Mouse (Mus musculus) lung, postnatal 0 days (tissue): ENCODE data around the gene Polr3k.

Experiments used
- CTCF ChIP-seq: IDR thresholded peaks from 2 replicates; pipeline ENCODE4 v1.5.1; 2016; ENCODE audit warnings: antibody characterized with exemption, mild to moderate bottlenecking
- EP300 ChIP-seq: IDR thresholded peaks from 2 replicates; pipeline ENCODE4 v1.6.1; 2016; ENCODE audit warnings: antibody characterized with exemption, mild to moderate bottlenecking, control low read depth

GRCm38 (mm10) chr2:181918501-181918900, 54.4 kb downstream of the Polr3k start:
- TF ChIP-seq CTCF (no peak), EP300 (no peak)
